Mouse (Mus musculus) MEL (cell line): ENCODE data around the gene Gm13277. TPM values are rescaled to one million over a fixed set of nuclear protein-coding genes. Genes with fewer than 3 reads are reported as not detected.
A peak's percentile ranks its signal among the peaks of the same experiment; 100 is the strongest.
"Not testable (repeated sequence)": the region's sequence is repeated elsewhere in the genome, so short reads cannot be mapped to it uniquely, and the experiment has no call there.

Source experiments
- DNase-seq: peaks from one replicate; pipeline ENCODE4 v3.0.0; 2011; ENCODE audit warnings: low read depth, low spot score
- H3K27ac ChIP-seq: 2 replicates; pipeline ENCODE4 v1.5.1; 2012; ENCODE audit warnings: low read depth, mild to moderate bottlenecking, control low read depth, low read length, moderate library complexity; ENCODE audit not compliant: control insufficient read depth
- H3K27me3 ChIP-seq, 2 experiments: fragments of 150-350 bp in 1 of 2; sonication (generic) in 1 of 2; 2 replicates each; pipeline ENCODE4 v1.6.1; 2012; ENCODE audit warnings: low read length in 2 of 2, mild to moderate bottlenecking in 2 of 2, improper control_type of control experiment in 1 of 2, moderate library complexity in 1 of 2; ENCODE audit not compliant: insufficient read depth in 2 of 2, control insufficient read depth in 1 of 2
- H3K36me3 ChIP-seq, 2 experiments: 2 replicates each; pipeline ENCODE4 v1.6.1; 2012 to 2014; ENCODE audit warnings: low read length in 2 of 2, improper control_type of control experiment in 1 of 2, inconsistent platforms in 1 of 2, mild to moderate bottlenecking in 1 of 2; ENCODE audit not compliant: insufficient read depth in 2 of 2, control insufficient read depth in 1 of 2
- H3K4me1 ChIP-seq, 2 experiments: fragments of 150-350 bp in 1 of 2; sonication (generic) in 1 of 2; 2 replicates each; pipeline ENCODE4 v1.6.1; 2012; ENCODE audit warnings: low read length in 2 of 2, improper control_type of control experiment in 1 of 2, mild to moderate bottlenecking in 1 of 2; ENCODE audit not compliant: insufficient read depth in 2 of 2, control insufficient read depth in 1 of 2
- H3K4me3 ChIP-seq, 2 experiments: fragments of 150-350 bp in 1 of 2; sonication (generic) in 1 of 2; 2 replicates each; pipeline ENCODE4 v1.5.1; 2012; ENCODE audit warnings: low read depth in 2 of 2, low read length in 2 of 2, mild to moderate bottlenecking in 2 of 2, moderate library complexity in 2 of 2, control low read depth in 1 of 2, improper control_type of control experiment in 1 of 2; ENCODE audit not compliant: control insufficient read depth in 1 of 2, insufficient read depth in 1 of 2
- H3K79me2 ChIP-seq: 2 replicates; pipeline ENCODE4 v1.6.1; 2012; ENCODE audit warnings: mild to moderate bottlenecking, low read length, moderate library complexity; ENCODE audit not compliant: control insufficient read depth, poor library complexity, insufficient read depth
- H3K9ac ChIP-seq: 2 replicates; pipeline ENCODE4 v1.6.1; 2012; ENCODE audit warnings: low read depth, mild to moderate bottlenecking, control low read depth, low read length, moderate library complexity; ENCODE audit not compliant: control insufficient read depth, poor library complexity, severe bottlenecking
- H3K9me3 ChIP-seq: fragments of 150-350 bp; sonication (generic); replicated peaks from 2 replicates; pipeline ENCODE4 v1.6.1; 2012; ENCODE audit warnings: mild to moderate bottlenecking, low read length, improper control_type of control experiment, moderate library complexity; ENCODE audit not compliant: insufficient read depth
- ETS1 ChIP-seq: IDR thresholded peaks from 2 replicates; pipeline ENCODE4 v1.6.1; 2012; ENCODE audit warnings: low read depth, mild to moderate bottlenecking, inconsistent platforms, low read length, improper control_type of control experiment, moderate library complexity
- POLR2A ChIP-seq, 2 experiments: IDR thresholded peaks; 2 replicates each; pipeline ENCODE4 v1.6.1; 2011 to 2012; ENCODE audit warnings: low read length in 2 of 2, mild to moderate bottlenecking in 2 of 2, control low read depth in 1 of 2, improper control_type of control experiment in 1 of 2, low read depth in 1 of 2, moderate library complexity in 1 of 2; ENCODE audit not compliant: control insufficient read depth in 1 of 2, insufficient read depth in 1 of 2, poor library complexity in 1 of 2
- ZMIZ1 ChIP-seq: IDR thresholded peaks from 2 replicates; pipeline ENCODE4 v1.6.1; 2012; ENCODE audit warnings: low read depth, mild to moderate bottlenecking, inconsistent platforms, low read length, improper control_type of control experiment, moderate library complexity
- polyA plus RNA-seq, 2 experiments: library from polyadenylated mRNA; stranded (reverse) in 1 of 2; unstranded in 1 of 2; fragments of >175 nt in 1 of 2; fragments of >200 nt in 1 of 2; gene quantifications; 2 replicates each; pipeline versions ENCODE4 v1.2.1 to v1.2.4; 2012; ENCODE audit warnings: low replicate concordance in 2 of 2, low read depth in 1 of 2; ENCODE audit not compliant: insufficient read length in 2 of 2, insufficient read depth in 1 of 2, missing spikeins in 1 of 2
- total RNA-seq: library from RNA; depleted of rRNA; stranded (reverse); fragments of 300-350 nt; gene quantifications from 2 replicates; pipeline ENCODE4 v1.2.3, GENCODE M21; 2012

The Gm13277 gene
- total and polyA plus RNA-seq, 3 experiments, result not detected

- 0 out of 2 replicates have a peak, but pooled peaks have one; percentile 68 for TF ChIP-seq ZMIZ1
- not testable (repeated sequence) for H3K9ac ChIP-seq, H3K4me1 ChIP-seq, H3K36me3 ChIP-seq, H3K9me3 ChIP-seq, H3K4me3 ChIP-seq, H3K27ac ChIP-seq, H3K27me3 ChIP-seq, H3K79me2 ChIP-seq
- DNase-seq, result peak; percentile 75
Observed at GRCm38 (mm10) chr4:88756581-88757513, 31.6 kb upstream of the Gm13277 start.

GRCm38 (mm10) chr4:88757628-88758031 lies 30.8 kb upstream of the Gm13277 start:
- not testable (repeated sequence) for DNase-seq, H3K9ac ChIP-seq

GRCm38 (mm10) chr4:88758751-88759150 lies 29.7 kb upstream of the Gm13277 start:
- not testable (repeated sequence) for H3K9ac ChIP-seq, H3K36me3 ChIP-seq, H3K27ac ChIP-seq, H3K27me3 ChIP-seq, DNase-seq, H3K9me3 ChIP-seq, H3K79me2 ChIP-seq, H3K4me1 ChIP-seq, H3K4me3 ChIP-seq

More at GRCm38 (mm10) chr4:88757628-88758031, 30.8 kb upstream of the Gm13277 start:
- not testable (repeated sequence) for H3K36me3 ChIP-seq, H3K4me1 ChIP-seq, H3K4me3 ChIP-seq, H3K27ac ChIP-seq, H3K9me3 ChIP-seq, H3K27me3 ChIP-seq, H3K79me2 ChIP-seq

- H3K79me2 ChIP-seq, H3K36me3 ChIP-seq, H3K27ac ChIP-seq, H3K4me1 ChIP-seq: not testable (repeated sequence)
- peak; percentile 82 for DNase-seq
- TF ChIP-seq ZMIZ1 (0 out of 2 replicates have a peak, but pooled peaks have one; percentile 41), ETS1 (0 out of 2 replicates have a peak, but pooled peaks have one; percentile 15), POLR2A (IDR thresholded peaks at IDR 0.05; ENCODE audit: control insufficient read depth in 1 of 2, insufficient read depth in 1 of 2, low read depth in 1 of 2, low read length in 2 of 2, poor library complexity in 1 of 2) (0 out of 4 replicates have a peak, but pooled peaks of 1 of the 2 experiments have one; percentile 28)
- TF ChIP-seq, all 39 proteins: peak for 3; not testable (repeated sequence) for 36
- Histone ChIP-seq H3K9ac (peak within 1 kb of the TSS; percentile 25), H3K4me3 (peak within 1 kb of the TSS in 1 of 2 experiments; percentile 6; a peak in 1 of 4 replicates)
- H3K9me3 ChIP-seq, H3K27me3 ChIP-seq: not testable (repeated sequence)
Observed at GRCm38 (mm10) chr4:88759610-88760268, 28.7 kb upstream of the Gm13277 start, which contains the start of gene Gm13283. TSS of gene Gm13283 (plus strand) at chr4:88760119.

- not testable (repeated sequence) for H3K9me3 ChIP-seq, DNase-seq, H3K27ac ChIP-seq
Observed at GRCm38 (mm10) chr4:88760431-88760830, 28.0 kb upstream of the Gm13277 start.

GRCm38 (mm10) chr4:88761776-88762175 lies 26.7 kb upstream of the Gm13277 start:
- not testable (repeated sequence) for H3K27ac ChIP-seq, H3K4me3 ChIP-seq, H3K4me1 ChIP-seq, H3K79me2 ChIP-seq, H3K9me3 ChIP-seq, H3K27me3 ChIP-seq, DNase-seq, H3K36me3 ChIP-seq, H3K9ac ChIP-seq

More at GRCm38 (mm10) chr4:88760431-88760830, 28.0 kb upstream of the Gm13277 start:
- not testable (repeated sequence) for H3K36me3 ChIP-seq, H3K79me2 ChIP-seq, H3K4me3 ChIP-seq, H3K27me3 ChIP-seq, H3K4me1 ChIP-seq
- H3K9ac ChIP-seq, result peak overlapping the region; percentile 25; the same call in 1 of the 2 replicates
